Mouse (Mus musculus): Measurements from ENCODE around the gene Rtn4rl1. TPM values are rescaled to one million over a fixed set of nuclear protein-coding genes. Genes with fewer than 3 reads are reported as not detected.

Gene Rtn4rl1
- polyA plus RNA-seq, 1 experiment from 2014 or later = 16.5 TPM

GRCm38 (mm10) chr11:75261730-75262129 lies 68.1 kb downstream of the Rtn4rl1 start:
- H3K27me3 ChIP-seq (ENCODE audit: control insufficient read depth, insufficient read depth, low read length) = no peaks in the 10 kb centered on the region
- no peak overlapping the region for H3K4me3 ChIP-seq (replicated peaks; ENCODE audit: low read depth, low read length)
- ATAC-seq (ENCODE audit: low FRiP score, low TSS enrichment) (no peak), DNase-seq (no peak)
- H3K4me1 ChIP-seq (ENCODE audit: control insufficient read depth, insufficient read depth, low read length) = peaks cover 30% of the 10 kb centered on the region
- H3K9ac ChIP-seq (replicated peaks; ENCODE audit: low read length) = no peak overlapping the region
- H3K9me3 ChIP-seq (ENCODE audit: control insufficient read depth, low read length) = no peaks in the 10 kb centered on the region
- 69% methylated on average over 4 of the region's 4 CpGs for WGBS
- H3K36me3 ChIP-seq (ENCODE audit: control insufficient read depth, insufficient read depth, low read length) = peaks cover 9% of the 10 kb centered on the region; the same call in 1 of the 2 replicates
- H3K27ac ChIP-seq (replicated peaks; ENCODE audit: low read depth, low read length) = no peak overlapping the region
- no peak overlapping the region for H3K4me2 ChIP-seq (ENCODE audit: low read length)

- H3K4me3 ChIP-seq (replicated peaks; ENCODE audit: low read depth, low read length) = no peak overlapping the region
- no peak overlapping the region for H3K9ac ChIP-seq (replicated peaks; ENCODE audit: low read length)
- H3K4me1 ChIP-seq (ENCODE audit: control insufficient read depth, insufficient read depth, low read length) = peaks cover 30% of the 10 kb centered on the region
- no peak overlapping the region for H3K27ac ChIP-seq (replicated peaks; ENCODE audit: low read depth, low read length)
- H3K27me3 ChIP-seq (ENCODE audit: control insufficient read depth, insufficient read depth, low read length) = no peaks in the 10 kb centered on the region
- DNase-seq (no peak), ATAC-seq (ENCODE audit: low FRiP score, low TSS enrichment) (no peak)
- 86% methylated on average over 3 of the region's 3 CpGs for WGBS
- H3K9me3 ChIP-seq (ENCODE audit: control insufficient read depth, low read length) = no peaks in the 10 kb centered on the region
- peaks cover 12% of the 10 kb centered on the region; the same call in 1 of the 2 replicates for H3K36me3 ChIP-seq (ENCODE audit: control insufficient read depth, insufficient read depth, low read length)
- no peak overlapping the region for H3K4me2 ChIP-seq (ENCODE audit: low read length)
Observed at GRCm38 (mm10) chr11:75262181-75262580, 68.6 kb downstream of the Rtn4rl1 start.

GRCm38 (mm10) chr11:75262791-75263190 lies 69.2 kb downstream of the Rtn4rl1 start:
- no peaks in the 10 kb centered on the region for H3K27me3 ChIP-seq (ENCODE audit: control insufficient read depth, insufficient read depth, low read length)
- no peak overlapping the region for H3K4me2 ChIP-seq (ENCODE audit: low read length)
- H3K4me3 ChIP-seq (replicated peaks; ENCODE audit: low read depth, low read length) = no peak overlapping the region
- DNase-seq = no peak
- peaks cover 12% of the 10 kb centered on the region; the same call in 1 of the 2 replicates for H3K36me3 ChIP-seq (ENCODE audit: control insufficient read depth, insufficient read depth, low read length)
- H3K4me1 ChIP-seq (ENCODE audit: control insufficient read depth, insufficient read depth, low read length) = peaks cover 30% of the 10 kb centered on the region
- H3K27ac ChIP-seq (replicated peaks; ENCODE audit: low read depth, low read length) = peak overlapping the region; percentile 55
- H3K9ac ChIP-seq (replicated peaks; ENCODE audit: low read length) = no peak overlapping the region
- 63% methylated on average over 5 of the region's 5 CpGs for WGBS
- no peaks in the 10 kb centered on the region for H3K9me3 ChIP-seq (ENCODE audit: control insufficient read depth, low read length)
- no peak for ATAC-seq (ENCODE audit: low FRiP score, low TSS enrichment)

DNA sequence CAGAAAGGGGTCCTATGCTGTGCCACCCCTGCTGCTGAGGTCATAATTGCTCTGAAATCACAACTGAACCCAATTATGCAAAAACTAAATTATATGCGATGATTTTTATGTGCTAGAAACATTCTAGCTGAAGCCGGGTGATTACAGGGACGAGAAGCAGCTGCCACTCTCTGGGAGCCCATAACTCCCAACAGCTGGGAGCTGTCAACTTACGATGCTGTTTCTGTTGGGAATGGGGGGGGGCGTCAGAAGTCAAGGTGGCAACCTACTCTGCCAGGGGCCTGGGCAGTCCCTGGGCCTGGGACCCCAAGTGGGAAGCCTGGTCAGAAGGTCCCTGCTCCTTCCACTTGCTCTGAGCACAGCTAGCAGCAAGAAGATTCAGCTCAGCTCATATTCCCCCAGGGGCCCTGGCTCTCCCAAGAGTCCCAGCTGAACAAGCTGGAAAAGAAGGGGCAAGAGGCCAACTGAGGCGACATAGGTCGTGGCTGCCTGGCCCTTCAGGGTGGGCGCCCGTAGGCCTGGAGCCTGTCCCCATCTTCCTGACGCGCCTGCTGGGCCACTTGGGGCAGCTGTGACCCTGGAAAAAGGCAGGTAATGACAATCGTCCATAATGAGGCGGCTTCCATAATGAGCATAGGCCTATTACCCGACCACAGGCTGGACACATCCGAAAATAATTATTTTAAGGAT lies 69.8 kb downstream of the Rtn4rl1 start:
- Histone ChIP-seq H3K36me3 (ENCODE audit: control insufficient read depth, insufficient read depth, low read length) (peaks cover 12% of the 10 kb centered on the region; the same call in 1 of the 2 replicates), H3K4me3 (replicated peaks; ENCODE audit: low read depth, low read length) (no peak overlapping the region), H3K4me2 (ENCODE audit: low read length) (no peak overlapping the region), H3K27ac (replicated peaks; ENCODE audit: low read depth, low read length) (peak overlapping the region; percentile 55), H3K4me1 (ENCODE audit: control insufficient read depth, insufficient read depth, low read length) (peaks cover 30% of the 10 kb centered on the region), H3K27me3 (ENCODE audit: control insufficient read depth, insufficient read depth, low read length) (no peaks in the 10 kb centered on the region), H3K9ac (replicated peaks; ENCODE audit: low read length) (0 out of 2 replicates have a peak overlapping the region, but pooled peaks have one; percentile 7), H3K9me3 (ENCODE audit: control insufficient read depth, low read length) (no peaks in the 10 kb centered on the region)
- 57% methylated on average over 15 of the region's 15 CpGs for WGBS
- 0 out of 2 replicates have a peak, but pooled peaks have one; percentile 18 for ATAC-seq (ENCODE audit: low FRiP score, low TSS enrichment)
- no peak for DNase-seq

DNA sequence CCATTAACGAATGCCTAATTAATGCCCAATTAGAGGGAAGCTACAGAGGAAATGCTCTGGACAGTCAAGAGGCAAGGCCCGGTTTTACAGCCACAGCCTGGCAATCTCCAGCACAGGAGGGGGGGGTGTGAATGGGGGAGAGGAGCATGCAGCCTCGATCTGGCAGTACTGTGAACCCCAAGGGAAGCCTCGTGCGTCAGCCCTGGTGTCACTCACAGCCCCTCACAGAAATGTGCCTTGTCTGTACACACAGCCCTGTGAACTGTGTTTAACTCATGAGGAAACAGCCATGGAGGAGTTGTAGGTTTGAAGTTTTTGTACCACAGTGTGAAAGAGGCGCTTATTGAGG lies 70.4 kb downstream of the Rtn4rl1 start:
- H3K4me1 ChIP-seq (ENCODE audit: control insufficient read depth, insufficient read depth, low read length) = peaks cover 30% of the 10 kb centered on the region
- no peak overlapping the region for H3K4me3 ChIP-seq (replicated peaks; ENCODE audit: low read depth, low read length)
- no peaks in the 10 kb centered on the region for H3K27me3 ChIP-seq (ENCODE audit: control insufficient read depth, insufficient read depth, low read length)
- 0 out of 2 replicates have a peak overlapping the region, but pooled peaks have one; percentile 7 for H3K9ac ChIP-seq (replicated peaks; ENCODE audit: low read length)
- ATAC-seq (ENCODE audit: low FRiP score, low TSS enrichment) (peak; percentile 51; the same call in 1 of the 2 replicates), DNase-seq (peak; percentile 60)
- 42% methylated on average over 6 of the region's 6 CpGs for WGBS
- no peaks in the 10 kb centered on the region for H3K9me3 ChIP-seq (ENCODE audit: control insufficient read depth, low read length)
- peaks cover 12% of the 10 kb centered on the region; the same call in 1 of the 2 replicates for H3K36me3 ChIP-seq (ENCODE audit: control insufficient read depth, insufficient read depth, low read length)
- no peak overlapping the region for H3K4me2 ChIP-seq (ENCODE audit: low read length)
- H3K27ac ChIP-seq (replicated peaks; ENCODE audit: low read depth, low read length) = peak overlapping the region; percentile 55; the same call in 1 of the 2 replicates

GRCm38 (mm10) chr11:75264550-75264949 lies 71.0 kb downstream of the Rtn4rl1 start:
- Histone ChIP-seq H3K9ac (replicated peaks; ENCODE audit: low read length) (no peak overlapping the region), H3K4me3 (replicated peaks; ENCODE audit: low read depth, low read length) (no peak overlapping the region), H3K27ac (replicated peaks; ENCODE audit: low read depth, low read length) (0 out of 2 replicates have a peak overlapping the region, but pooled peaks have one; percentile 55), H3K9me3 (ENCODE audit: control insufficient read depth, low read length) (no peaks in the 10 kb centered on the region), H3K36me3 (ENCODE audit: control insufficient read depth, insufficient read depth, low read length) (peaks cover 12% of the 10 kb centered on the region; the same call in 1 of the 2 replicates), H3K4me2 (ENCODE audit: low read length) (no peak overlapping the region), H3K4me1 (ENCODE audit: control insufficient read depth, insufficient read depth, low read length) (peaks cover 30% of the 10 kb centered on the region), H3K27me3 (ENCODE audit: control insufficient read depth, insufficient read depth, low read length) (no peaks in the 10 kb centered on the region)
- ATAC-seq (ENCODE audit: low FRiP score, low TSS enrichment) = no peak
- DNase-seq = no peak
- 82% methylated on average over 6 of the region's 6 CpGs for WGBS

- Histone ChIP-seq H3K9ac (replicated peaks; ENCODE audit: low read length) (no peak overlapping the region), H3K36me3 (ENCODE audit: control insufficient read depth, insufficient read depth, low read length) (peaks cover 12% of the 10 kb centered on the region; the same call in 1 of the 2 replicates), H3K27me3 (ENCODE audit: control insufficient read depth, insufficient read depth, low read length) (no peaks in the 10 kb centered on the region), H3K4me3 (replicated peaks; ENCODE audit: low read depth, low read length) (no peak overlapping the region), H3K9me3 (ENCODE audit: control insufficient read depth, low read length) (no peaks in the 10 kb centered on the region), H3K4me2 (ENCODE audit: low read length) (no peak overlapping the region), H3K4me1 (ENCODE audit: control insufficient read depth, insufficient read depth, low read length) (peaks cover 26% of the 10 kb centered on the region; the same call in 1 of the 2 replicates), H3K27ac (replicated peaks; ENCODE audit: low read depth, low read length) (no peak overlapping the region)
- ATAC-seq (ENCODE audit: low FRiP score, low TSS enrichment) = no peak
- DNase-seq = no peak
- 71% methylated on average over 15 of the region's 15 CpGs for WGBS
Observed at GRCm38 (mm10) chr11:75265545-75265944, 72.0 kb downstream of the Rtn4rl1 start.

DNA sequence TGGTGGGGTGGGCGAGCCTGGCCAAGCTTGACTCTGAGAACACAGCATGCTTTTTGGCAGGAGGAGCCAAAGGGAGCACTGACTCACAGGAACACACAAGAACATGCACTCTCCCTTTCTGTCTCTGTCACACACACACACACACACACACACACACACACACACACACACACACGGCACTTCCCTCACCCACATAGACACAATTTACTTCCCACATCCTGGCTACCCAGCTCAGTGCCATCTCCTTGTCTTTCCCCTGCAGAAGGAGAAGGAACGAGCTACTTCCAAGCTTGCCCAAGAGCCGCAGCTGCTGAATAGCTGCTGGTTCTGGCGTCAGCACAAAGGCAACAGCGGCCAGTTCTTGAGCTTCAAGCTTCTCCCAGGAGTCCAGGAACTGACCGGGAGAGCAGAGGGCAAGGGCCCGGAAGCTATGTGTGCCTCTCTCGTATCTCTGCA lies 74.3 kb downstream of the Rtn4rl1 start:
- peak overlapping the region; percentile 16; the same call in 1 of the 2 replicates for H3K9ac ChIP-seq (replicated peaks; ENCODE audit: low read length)
- H3K9me3 ChIP-seq (ENCODE audit: control insufficient read depth, low read length) = no peaks in the 10 kb centered on the region
- WGBS = 45% methylated on average over 9 of the region's 9 CpGs
- peak overlapping the region; percentile 26 for H3K27ac ChIP-seq (replicated peaks; ENCODE audit: low read depth, low read length)
- H3K36me3 ChIP-seq (ENCODE audit: control insufficient read depth, insufficient read depth, low read length) = peaks cover 12% of the 10 kb centered on the region; the same call in 1 of the 2 replicates
- ATAC-seq (ENCODE audit: low FRiP score, low TSS enrichment) = no peak
- H3K27me3 ChIP-seq (ENCODE audit: control insufficient read depth, insufficient read depth, low read length) = no peaks in the 10 kb centered on the region
- no peak for DNase-seq
- H3K4me1 ChIP-seq (ENCODE audit: control insufficient read depth, insufficient read depth, low read length) = peaks cover 11% of the 10 kb centered on the region; the same call in 1 of the 2 replicates
- no peak overlapping the region for H3K4me2 ChIP-seq (ENCODE audit: low read length)
- no peak overlapping the region for H3K4me3 ChIP-seq (replicated peaks; ENCODE audit: low read depth, low read length)

DNA sequence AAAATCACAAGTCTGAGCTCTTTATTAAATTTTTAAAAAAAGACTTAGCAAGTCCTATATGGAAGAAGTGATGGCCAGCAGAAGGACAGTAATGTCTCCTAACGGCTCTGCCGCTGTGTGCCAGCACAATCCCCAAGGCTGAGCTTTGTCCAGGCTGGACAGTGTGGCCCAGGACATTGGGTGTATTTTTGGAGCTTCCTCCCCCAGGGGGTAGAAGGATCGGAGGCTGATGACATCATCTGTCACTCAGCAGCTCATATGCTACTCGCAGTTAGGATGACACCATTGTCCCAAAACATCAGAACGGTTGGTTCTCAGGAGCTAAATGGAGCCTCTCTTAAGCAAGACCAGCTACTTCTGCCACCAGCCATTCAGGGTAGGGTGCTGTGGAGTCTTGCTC lies 74.9 kb downstream of the Rtn4rl1 start:
- no peak overlapping the region for H3K9ac ChIP-seq (replicated peaks; ENCODE audit: low read length)
- H3K27ac ChIP-seq (replicated peaks; ENCODE audit: low read depth, low read length) = no peak overlapping the region
- H3K36me3 ChIP-seq (ENCODE audit: control insufficient read depth, insufficient read depth, low read length) = peaks cover 12% of the 10 kb centered on the region; the same call in 1 of the 2 replicates
- ATAC-seq (ENCODE audit: low FRiP score, low TSS enrichment) (no peak), DNase-seq (no peak)
- H3K4me2 ChIP-seq (ENCODE audit: low read length) = no peak overlapping the region
- whole genome bisulfite sequencing = 77% methylated on average over 5 of the region's 5 CpGs
- peaks cover 10% of the 10 kb centered on the region for H3K4me1 ChIP-seq (ENCODE audit: control insufficient read depth, insufficient read depth, low read length)
- no peaks in the 10 kb centered on the region for H3K9me3 ChIP-seq (ENCODE audit: control insufficient read depth, low read length)
- no peaks in the 10 kb centered on the region for H3K27me3 ChIP-seq (ENCODE audit: control insufficient read depth, insufficient read depth, low read length)
- no peak overlapping the region for H3K4me3 ChIP-seq (replicated peaks; ENCODE audit: low read depth, low read length)
